Mouse (Mus musculus): ENCODE data around the gene Ncor2. TPM values are rescaled to one million over a fixed set of nuclear protein-coding genes. Genes with fewer than 3 reads are reported as not detected.

The Ncor2 gene
- total and polyA plus RNA-seq, 3 experiments = 5.0 to 46.8 TPM; not detected in 1

DNA sequence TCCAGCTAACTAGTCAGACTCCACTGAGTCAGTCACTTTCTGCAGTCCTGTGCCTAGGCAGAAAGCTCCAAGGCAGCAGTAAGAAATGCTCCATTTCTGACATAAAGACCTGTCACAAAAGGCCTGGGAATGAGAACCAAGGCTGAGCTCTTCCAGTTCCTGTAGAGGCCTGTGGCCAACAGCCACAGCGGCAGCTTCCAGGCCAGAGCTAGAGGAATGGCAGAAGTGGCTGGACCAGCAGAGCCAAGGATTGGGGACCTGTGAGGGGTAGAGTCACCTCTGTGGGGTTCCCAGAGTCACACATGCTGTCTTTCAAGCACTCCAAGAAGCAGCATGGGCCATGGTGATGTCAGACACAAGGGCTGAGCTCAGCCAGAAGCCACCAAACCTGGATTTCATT, 66.4 kb downstream of the Ncor2 start:
- no peak for TF ChIP-seq MAX (IDR thresholded peaks at IDR 0.05; ENCODE audit: low read length)
- TF ChIP-seq ZNF384 (IDR thresholded peaks at IDR 0.05; ENCODE audit: low read depth, low read length) = no peak
- no peak for TF ChIP-seq EP300 (IDR thresholded peaks at IDR 0.05; ENCODE audit: low read depth in 1 of 2, low read length in 2 of 2)
- TF ChIP-seq USF1 (IDR thresholded peaks at IDR 0.05; ENCODE audit: low read depth, low read length) = no peak
- no peak for TF ChIP-seq MXI1 (IDR thresholded peaks at IDR 0.05; ENCODE audit: low read depth, low read length)
- no peak for TF ChIP-seq RCOR1 (IDR thresholded peaks at IDR 0.05; ENCODE audit: low read depth, low read length)
- no peak for TF ChIP-seq ETS1 (IDR thresholded peaks at IDR 0.05; ENCODE audit: low read depth, low read length)
- no peak for TF ChIP-seq ELF1 (IDR thresholded peaks at IDR 0.05; ENCODE audit: low read depth, low read length)
- no peak for TF ChIP-seq POLR2AphosphoS5 (IDR thresholded peaks at IDR 0.05; ENCODE audit: borderline replicate concordance, low read depth, low read length)
- TF ChIP-seq MYB (IDR thresholded peaks at IDR 0.05; ENCODE audit: low read depth, low read length) = no peak
- TF ChIP-seq MAFK (IDR thresholded peaks at IDR 0.05; ENCODE audit: borderline replicate concordance, low read depth, low read length) = no peak
- no peak for TF ChIP-seq MYC (IDR thresholded peaks at IDR 0.05; ENCODE audit: low read depth, low read length)
- no peak for TF ChIP-seq KAT2A (conservative IDR thresholded peaks at IDR 0.05; ENCODE audit: low read depth, low read length)

DNA sequence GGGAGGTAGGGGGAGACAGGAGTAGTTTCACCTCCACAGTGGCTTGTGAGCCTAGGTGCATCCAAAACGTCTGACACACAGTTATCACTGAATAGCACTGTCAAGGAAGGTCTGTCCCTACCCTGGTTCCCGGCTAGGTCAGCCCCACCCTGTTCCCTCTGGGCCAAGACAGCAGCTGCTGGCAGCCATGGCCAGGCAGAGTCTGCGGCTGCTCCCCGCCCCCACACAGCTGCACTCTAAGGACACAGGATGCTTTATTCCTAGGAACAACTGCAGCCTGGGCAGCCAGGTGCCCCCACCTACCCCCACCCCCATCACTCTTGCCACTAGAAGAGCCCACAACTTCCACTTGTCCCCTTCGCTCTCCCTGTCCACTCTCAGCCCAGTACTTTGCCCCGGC, 67.9 kb downstream of the Ncor2 start:
- H3K9ac ChIP-seq (ENCODE audit: control insufficient read depth, low read depth, low read length, poor library complexity, severe bottlenecking) = no peak overlapping the region
- H3K27ac ChIP-seq (ENCODE audit: control insufficient read depth, low read depth, low read length) = no peak overlapping the region
- no peak overlapping the region for H3K4me3 ChIP-seq (ENCODE audit: control insufficient read depth in 1 of 2, insufficient read depth in 1 of 2, low read depth in 2 of 2, low read length in 2 of 2)
- peaks cover 0 to 8% of the 10 kb centered on the region in 2 experiments; a peak in 1 of 4 replicates for H3K4me1 ChIP-seq (ENCODE audit: control insufficient read depth in 1 of 2, insufficient read depth in 2 of 2, low read length in 2 of 2)
- no peaks in the 10 kb centered on the region for H3K79me2 ChIP-seq (ENCODE audit: control insufficient read depth, insufficient read depth, low read length, poor library complexity)
- no peaks in the 10 kb centered on the region for H3K27me3 ChIP-seq (ENCODE audit: control insufficient read depth in 1 of 2, insufficient read depth in 2 of 2, low read length in 2 of 2)
- DNase-seq (ENCODE audit: low read depth, low spot score) = no peak
- peaks cover 0 to 7% of the 10 kb centered on the region in 2 experiments; a peak in 2 of 4 replicates for H3K36me3 ChIP-seq (ENCODE audit: control insufficient read depth in 1 of 2, insufficient read depth in 2 of 2, low read length in 2 of 2)
- no peak for TF ChIP-seq RAD21 (IDR thresholded peaks at IDR 0.05; ENCODE audit: low read depth, low read length)
- no peak for TF ChIP-seq TBP (IDR thresholded peaks at IDR 0.05; ENCODE audit: low read depth, low read length)
- no peak for TF ChIP-seq CHD2 (IDR thresholded peaks at IDR 0.05; ENCODE audit: low read length)
- TF ChIP-seq MAZ (IDR thresholded peaks at IDR 0.05; ENCODE audit: low read depth, low read length) = no peak
- TF ChIP-seq MYB (IDR thresholded peaks at IDR 0.05; ENCODE audit: low read depth, low read length) = no peak
- no peak for TF ChIP-seq USF1 (IDR thresholded peaks at IDR 0.05; ENCODE audit: low read depth, low read length)
- no peak for TF ChIP-seq SIN3A (IDR thresholded peaks at IDR 0.05; ENCODE audit: low read length)
- no peak for TF ChIP-seq NRF1 (IDR thresholded peaks at IDR 0.05; ENCODE audit: insufficient read depth, low read depth, low read length, poor library complexity, severe bottlenecking)
- no peak for TF ChIP-seq ZC3H11A (IDR thresholded peaks at IDR 0.05; ENCODE audit: low read depth, low read length)
- no peak for TF ChIP-seq POLR2AphosphoS2 (IDR thresholded peaks at IDR 0.05; ENCODE audit: low read length)
- TF ChIP-seq MYC (IDR thresholded peaks at IDR 0.05; ENCODE audit: low read depth, low read length) = no peak
- no peak for TF ChIP-seq KAT2A (conservative IDR thresholded peaks at IDR 0.05; ENCODE audit: low read depth, low read length)
- no peak for TF ChIP-seq TAL1 (IDR thresholded peaks at IDR 0.05; ENCODE audit: low read length)
- TF ChIP-seq RCOR1 (IDR thresholded peaks at IDR 0.05; ENCODE audit: low read depth, low read length) = no peak
- TF ChIP-seq GABPA (IDR thresholded peaks at IDR 0.05; ENCODE audit: low read depth, low read length) = no peak
- no peaks in the 10 kb centered on the region for H3K9me3 ChIP-seq (replicated peaks; ENCODE audit: insufficient read depth, low read length)

More for the DNA sequence above, 66.4 kb downstream of the Ncor2 start:
- Histone ChIP-seq H3K27me3 (ENCODE audit: control insufficient read depth in 1 of 2, insufficient read depth in 2 of 2, low read length in 2 of 2) (no peaks in the 10 kb centered on the region), H3K4me1 (ENCODE audit: control insufficient read depth in 1 of 2, insufficient read depth in 2 of 2, low read length in 2 of 2) (no peaks in the 10 kb centered on the region), H3K9me3 (replicated peaks; ENCODE audit: insufficient read depth, low read length) (no peaks in the 10 kb centered on the region), H3K4me3 (ENCODE audit: control insufficient read depth in 1 of 2, insufficient read depth in 1 of 2, low read depth in 2 of 2, low read length in 2 of 2) (no peak overlapping the region), H3K27ac (ENCODE audit: control insufficient read depth, low read depth, low read length) (no peak overlapping the region), H3K9ac (ENCODE audit: control insufficient read depth, low read depth, low read length, poor library complexity, severe bottlenecking) (no peak overlapping the region), H3K79me2 (ENCODE audit: control insufficient read depth, insufficient read depth, low read length, poor library complexity) (no peaks in the 10 kb centered on the region), H3K36me3 (ENCODE audit: control insufficient read depth in 1 of 2, insufficient read depth in 2 of 2, low read length in 2 of 2) (peaks cover 0 to 7% of the 10 kb centered on the region in 2 experiments; a peak in 1 of 4 replicates)
- DNase-seq (ENCODE audit: low read depth, low spot score) = no peak
